ENCODE assay signal across 9 mouse cellular contexts in the genomic region with DNA sequence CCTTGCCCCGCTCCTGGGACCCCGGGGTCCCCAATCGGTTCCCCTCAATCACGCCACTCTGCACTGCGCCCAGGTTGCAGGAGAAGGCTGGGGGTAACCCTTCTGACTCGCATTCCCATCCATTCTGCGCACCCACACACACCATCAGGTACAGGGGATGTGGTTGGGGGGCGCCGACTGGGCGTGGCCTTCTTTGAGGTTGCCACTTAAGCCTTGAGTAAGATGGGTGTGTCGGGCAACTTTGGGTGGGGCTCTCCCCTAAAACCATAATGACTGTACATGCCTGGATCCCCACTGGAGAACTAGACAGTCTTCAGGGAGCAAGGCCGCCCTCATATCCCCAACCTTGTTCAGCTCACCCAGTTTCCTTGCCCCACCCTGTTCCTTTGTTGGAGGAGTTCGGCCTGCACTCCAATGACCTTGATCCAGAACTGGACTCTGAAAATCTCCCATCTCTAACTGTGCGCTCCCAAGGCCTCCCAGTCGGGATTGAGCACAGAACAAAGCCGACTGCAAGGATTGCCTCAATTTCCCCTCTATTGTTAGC. TPM values are rescaled to one million over a fixed set of nuclear protein-coding genes. Genes with fewer than 3 reads are reported as not detected.
A peak's percentile ranks its signal among the peaks of the same experiment; 100 is the strongest.
DNase-seq lines count a peak whose midpoint lies in the region; ATAC-seq lines count a peak whose summit lies in the region.
"Had no signal": no experiment of that assay in that cellular context is flagged by ENCODE, and none has a peak within 500 bp of the region (broad histone marks: within the 10 kb centered on the region; RNA-seq: fewer than 3 reads in every experiment).

No protein-coding gene starts in this region.

- no peaks in the 10 kb centered on the region for H3K36me3 ChIP-seq in neural tube, embryonic 11.5 days (ENCODE audit: control insufficient read depth, insufficient read depth, low read length)
- no peaks in the 10 kb centered on the region for H3K36me3 ChIP-seq in hindbrain, embryonic 16.5 days (ENCODE audit: control insufficient read depth, insufficient read depth, low read length)
- H3K36me3 ChIP-seq in neural tube, embryonic 13.5 days = 0 out of 2 replicates have a peak, but pooled peaks cover 4% of the 10 kb centered on the region

- 3% methylated on average over 16 of the region's 16 CpGs for WGBS in neural tube, embryonic 11.5 days
- WGBS in hindbrain, embryonic 16.5 days = 5% methylated on average over 13 of the region's 16 CpGs
- 2% methylated on average over 16 of the region's 16 CpGs for WGBS in neural tube, embryonic 13.5 days

- H3K27me3 ChIP-seq in neural tube, embryonic 11.5 days (ENCODE audit: control insufficient read depth, insufficient read depth, low read length) = peaks cover 7% of the 10 kb centered on the region
- H3K27me3 ChIP-seq in hindbrain, embryonic 16.5 days (replicated peaks; ENCODE audit: control insufficient read depth, insufficient read depth, low read length) = no peaks in the 10 kb centered on the region
- H3K27me3 ChIP-seq in neural tube, embryonic 13.5 days = no peaks in the 10 kb centered on the region; the same call in 1 of the 2 replicates

- peak overlapping the region; percentile 95 for H3K27ac ChIP-seq in neural tube, embryonic 11.5 days (ENCODE audit: low read depth, low read length)
- peak overlapping the region; percentile 95 for H3K27ac ChIP-seq in hindbrain, embryonic 16.5 days (ENCODE audit: low read depth, low read length)
- H3K27ac ChIP-seq in neural tube, embryonic 13.5 days (replicated peaks) = peak overlapping the region; percentile 98

- peak overlapping the region; percentile 91 for H3K9ac ChIP-seq in neural tube, embryonic 11.5 days (ENCODE audit: low read length)
- peak overlapping the region; percentile 97 for H3K9ac ChIP-seq in hindbrain, embryonic 16.5 days (ENCODE audit: low read depth, low read length)
- peak overlapping the region; percentile 100 for H3K9ac ChIP-seq in neural tube, embryonic 13.5 days

- H3K4me2 ChIP-seq in neural tube, embryonic 11.5 days (ENCODE audit: low read depth) = peak overlapping the region; percentile 44
- H3K4me2 ChIP-seq in hindbrain, embryonic 16.5 days (ENCODE audit: low read length) = peak overlapping the region; percentile 98
- H3K4me2 ChIP-seq in neural tube, embryonic 13.5 days = peak overlapping the region; percentile 85

- H3K9me3 ChIP-seq in neural tube, embryonic 11.5 days (ENCODE audit: control insufficient read depth, low read length) = no peaks in the 10 kb centered on the region
- no peaks in the 10 kb centered on the region for H3K9me3 ChIP-seq in hindbrain, embryonic 16.5 days (ENCODE audit: control insufficient read depth, low read length)
- no peaks in the 10 kb centered on the region for H3K9me3 ChIP-seq in neural tube, embryonic 13.5 days

- peak; percentile 49 for DNase-seq in cerebellum, adult 11 months
- no peak for DNase-seq in cerebellum, adult 9-10 months
- DNase-seq in neural tube, embryonic 11.5 days (ENCODE audit: low spot score) = peak; percentile 61
- DNase-seq in neural tube, embryonic 10.5 days (ENCODE audit: extremely low spot score, low spot score) = no peak
- DNase-seq in kidney, postnatal 10 days = no peak
- DNase-seq in adrenal gland, postnatal 14 days = no peak

- H3K4me3 ChIP-seq in neural tube, embryonic 11.5 days (ENCODE audit: low read depth, low read length) = peak overlapping the region; percentile 71
- H3K4me3 ChIP-seq in hindbrain, embryonic 16.5 days (ENCODE audit: low read length) = peak overlapping the region; percentile 79
- peak overlapping the region; percentile 87 for H3K4me3 ChIP-seq in neural tube, embryonic 13.5 days

- peak; percentile 7 for ATAC-seq in neural tube, embryonic 11.5 days (ENCODE audit: insufficient read depth, low FRiP score, low TSS enrichment)
- peak; percentile 31 for ATAC-seq in hindbrain, embryonic 16.5 days
- ATAC-seq in neural tube, embryonic 13.5 days (ENCODE audit: low read depth) = peak; percentile 36; the same call in 1 of the 2 replicates

- H3K4me1 ChIP-seq in neural tube, embryonic 11.5 days (ENCODE audit: control insufficient read depth, insufficient read depth, low read length) = no peaks in the 10 kb centered on the region; the same call in 1 of the 2 replicates
- H3K4me1 ChIP-seq in hindbrain, embryonic 16.5 days (ENCODE audit: control insufficient read depth, insufficient read depth, low read depth, low read length) = peaks cover 27% of the 10 kb centered on the region
- peaks cover 42% of the 10 kb centered on the region for H3K4me1 ChIP-seq in neural tube, embryonic 13.5 days (replicated peaks)

RNA-seq across cellular contexts. Expression of a gene that starts 0.6 kb away (rescaled TPM):
- polyA plus RNA-seq in neural tube, embryonic 11.5 days (2014; fragmentation: Nextera tagmentation; extraction: Ambion mirVana) = 872 and 1,012 TPM in 2 replicates
- 1,869 and 1,947 TPM in 2 replicates for polyA plus RNA-seq in hindbrain, embryonic 16.5 days (2015; fragmentation: Nextera tagmentation; extraction: Ambion mirVana)
- 1,543 and 1,658 TPM in 2 replicates for polyA plus RNA-seq in neural tube, embryonic 13.5 days (2015; fragmentation: Nextera tagmentation; extraction: Ambion mirVana)
- total RNA-seq in adrenal gland, postnatal 14 days (2021) = 7.3 and 32.4 TPM in 2 replicates

RNA-seq across cellular contexts. Expression of a gene that starts 4.9 kb away (rescaled TPM):
- polyA plus RNA-seq in neural tube, embryonic 11.5 days (2014; fragmentation: Nextera tagmentation; extraction: Ambion mirVana) = 0.20 TPM in 1 of 2 replicates, not detected in the other
- 0.05 and 0.10 TPM in 2 replicates for polyA plus RNA-seq in hindbrain, embryonic 16.5 days (2015; fragmentation: Nextera tagmentation; extraction: Ambion mirVana)
- polyA plus RNA-seq in neural tube, embryonic 13.5 days (2015; fragmentation: Nextera tagmentation; extraction: Ambion mirVana) = 0.21 and 0.22 TPM in 2 replicates
- total RNA-seq in adrenal gland, postnatal 14 days (2021) = not detected in 2 replicates
- total RNA-seq: hematopoietic stem cell, adult 5-6 weeks had no signal

RNA-seq across cellular contexts. Expression of a gene that starts 11.5 kb away (rescaled TPM):
- polyA plus RNA-seq in neural tube, embryonic 11.5 days (2014; fragmentation: Nextera tagmentation; extraction: Ambion mirVana) = 36.5 and 41.7 TPM in 2 replicates
- polyA plus RNA-seq in hindbrain, embryonic 16.5 days (2015; fragmentation: Nextera tagmentation; extraction: Ambion mirVana) = 50.5 and 53.5 TPM in 2 replicates
- polyA plus RNA-seq in neural tube, embryonic 13.5 days (2015; fragmentation: Nextera tagmentation; extraction: Ambion mirVana) = 43.3 and 44.5 TPM in 2 replicates
- total RNA-seq in adrenal gland, postnatal 14 days (2021) = 26.7 and 28.5 TPM in 2 replicates

RNA-seq across cellular contexts. Expression of a gene that starts 38.3 kb away (rescaled TPM):
- polyA plus RNA-seq in neural tube, embryonic 11.5 days (2014; fragmentation: Nextera tagmentation; extraction: Ambion mirVana) = 211 and 217 TPM in 2 replicates
- polyA plus RNA-seq in hindbrain, embryonic 16.5 days (2015; fragmentation: Nextera tagmentation; extraction: Ambion mirVana) = 396 and 405 TPM in 2 replicates
- 317 and 328 TPM in 2 replicates for polyA plus RNA-seq in neural tube, embryonic 13.5 days (2015; fragmentation: Nextera tagmentation; extraction: Ambion mirVana)
- total RNA-seq in adrenal gland, postnatal 14 days (2021) = 189 and 198 TPM in 2 replicates

Comparison
In these comparisons a context has a peak if more than half of its experiments do, and no peak if none do; other contexts are left out.
1. DNase-seq: peak in cerebellum, adult 11 months (single experiment) and neural tube, embryonic 11.5 days (single experiment); none in cerebellum, adult 9-10 months (single experiment), neural tube, embryonic 10.5 days (single experiment), kidney, postnatal 10 days (single experiment) and adrenal gland, postnatal 14 days (single experiment).
2. H3K4me2 ChIP-seq: peak in every context shown above with its lines; median percentile 98 in hindbrain, embryonic 16.5 days; 85 in neural tube, embryonic 13.5 days; 44 in neural tube, embryonic 11.5 days.
3. Peak in every context shown above with its lines, with median percentiles within 50 percentile points of each other: ATAC-seq, H3K27ac ChIP-seq, H3K4me3 ChIP-seq and H3K9ac ChIP-seq.